Mouse (Mus musculus): ENCODE data around the gene Cfap54. TPM values are rescaled to one million over a fixed set of nuclear protein-coding genes. Genes with fewer than 3 reads are reported as not detected.

Gene Cfap54
- polyA plus RNA-seq, 1 experiment from 2014 or later: 0.18 TPM

- Histone ChIP-seq H3K9me3 (replicated peaks) (no peaks in the 10 kb centered on the region), H3K36me3 (no peaks in the 10 kb centered on the region), H3K4me1 (replicated peaks) (no peaks in the 10 kb centered on the region), H3K9ac (no peak overlapping the region), H3K27ac (no peak overlapping the region), H3K27me3 (no peaks in the 10 kb centered on the region), H3K4me3 (replicated peaks) (no peak overlapping the region), H3K4me2 (no peak overlapping the region)
- DNase-seq: no peak
- 39% methylated on average over 5 of the region's 5 CpGs for WGBS (ENCODE audit: insufficient replicate concordance)
- ATAC-seq (ENCODE audit: low read depth): no peak
These were observed 263.2 kb downstream of the Cfap54 start for GRCm38 (mm10) chr10:92818190-92818589.

- ATAC-seq (ENCODE audit: low read depth) (no peak), DNase-seq (no peak)
- H3K9ac ChIP-seq: no peak overlapping the region
- no peak overlapping the region for H3K4me2 ChIP-seq
- no peaks in the 10 kb centered on the region for H3K27me3 ChIP-seq
- no peaks in the 10 kb centered on the region for H3K4me1 ChIP-seq (replicated peaks)
- 69% methylated on average over 5 of the region's 5 CpGs for WGBS (ENCODE audit: insufficient replicate concordance)
- no peaks in the 10 kb centered on the region for H3K9me3 ChIP-seq (replicated peaks)
- H3K4me3 ChIP-seq (replicated peaks): no peak overlapping the region
- H3K36me3 ChIP-seq: no peaks in the 10 kb centered on the region
- no peak overlapping the region for H3K27ac ChIP-seq
These were observed 264.5 kb downstream of the Cfap54 start for GRCm38 (mm10) chr10:92816903-92817302.

GRCm38 (mm10) chr10:92810894-92811293 lies 270.5 kb downstream of the Cfap54 start:
- Histone ChIP-seq H3K27ac (no peak overlapping the region), H3K4me1 (replicated peaks) (no peaks in the 10 kb centered on the region), H3K36me3 (no peaks in the 10 kb centered on the region), H3K9ac (no peak overlapping the region), H3K27me3 (no peaks in the 10 kb centered on the region), H3K4me2 (no peak overlapping the region), H3K4me3 (replicated peaks) (no peak overlapping the region), H3K9me3 (replicated peaks) (no peaks in the 10 kb centered on the region)
- 75% methylated on average over 9 of the region's 9 CpGs for WGBS (ENCODE audit: insufficient replicate concordance)
- ATAC-seq (ENCODE audit: low read depth) (no peak), DNase-seq (no peak)

- Histone ChIP-seq H3K4me2 (no peak overlapping the region), H3K27ac (no peak overlapping the region), H3K36me3 (no peaks in the 10 kb centered on the region), H3K27me3 (no peaks in the 10 kb centered on the region), H3K4me1 (replicated peaks) (no peaks in the 10 kb centered on the region), H3K9ac (no peak overlapping the region), H3K9me3 (replicated peaks) (no peaks in the 10 kb centered on the region), H3K4me3 (replicated peaks) (no peak overlapping the region)
- WGBS (ENCODE audit: insufficient replicate concordance): 69% methylated on average over 10 of the region's 10 CpGs
- no peak for DNase-seq
- ATAC-seq (ENCODE audit: low read depth): no peak
These were observed 289.5 kb downstream of the Cfap54 start for GRCm38 (mm10) chr10:92791908-92792307.

GRCm38 (mm10) chr10:92791531-92791900 lies 289.9 kb downstream of the Cfap54 start:
- 74% methylated on average over 9 of the region's 9 CpGs for WGBS (ENCODE audit: insufficient replicate concordance)
- DNase-seq (no peak), ATAC-seq (ENCODE audit: low read depth) (no peak)
- Histone ChIP-seq H3K4me1 (replicated peaks) (no peaks in the 10 kb centered on the region), H3K36me3 (no peaks in the 10 kb centered on the region), H3K9ac (no peak overlapping the region), H3K27ac (no peak overlapping the region), H3K4me3 (replicated peaks) (no peak overlapping the region), H3K27me3 (no peaks in the 10 kb centered on the region), H3K4me2 (no peak overlapping the region), H3K9me3 (replicated peaks) (no peaks in the 10 kb centered on the region)

- Histone ChIP-seq H3K27ac (no peak overlapping the region), H3K4me1 (replicated peaks) (no peaks in the 10 kb centered on the region), H3K27me3 (no peaks in the 10 kb centered on the region), H3K9me3 (replicated peaks) (no peaks in the 10 kb centered on the region), H3K9ac (no peak overlapping the region), H3K36me3 (no peaks in the 10 kb centered on the region), H3K4me2 (no peak overlapping the region), H3K4me3 (replicated peaks) (no peak overlapping the region)
- 58% methylated on average over 7 of the region's 7 CpGs for WGBS (ENCODE audit: insufficient replicate concordance)
- DNase-seq: no peak
- ATAC-seq (ENCODE audit: low read depth): no peak
These were observed 290.4 kb downstream of the Cfap54 start for GRCm38 (mm10) chr10:92790893-92791530.

GRCm38 (mm10) chr10:92790247-92790646 lies 291.2 kb downstream of the Cfap54 start:
- Histone ChIP-seq H3K4me2 (no peak overlapping the region), H3K4me1 (replicated peaks) (no peaks in the 10 kb centered on the region), H3K27ac (no peak overlapping the region), H3K27me3 (no peaks in the 10 kb centered on the region), H3K9ac (no peak overlapping the region), H3K4me3 (replicated peaks) (no peak overlapping the region), H3K9me3 (replicated peaks) (no peaks in the 10 kb centered on the region), H3K36me3 (no peaks in the 10 kb centered on the region)
- no peak for ATAC-seq (ENCODE audit: low read depth)
- WGBS (ENCODE audit: insufficient replicate concordance): 71% methylated on average over 2 of the region's 2 CpGs
- no peak for DNase-seq

- no peak for DNase-seq
- no peaks in the 10 kb centered on the region for H3K4me1 ChIP-seq (replicated peaks)
- H3K27ac ChIP-seq: no peak overlapping the region
- no peaks in the 10 kb centered on the region for H3K27me3 ChIP-seq
- WGBS (ENCODE audit: insufficient replicate concordance): 55% methylated on average over 13 of the region's 13 CpGs
- no peak for ATAC-seq (ENCODE audit: low read depth)
- no peak overlapping the region for H3K4me3 ChIP-seq (replicated peaks)
- H3K4me2 ChIP-seq: no peak overlapping the region
- no peaks in the 10 kb centered on the region for H3K9me3 ChIP-seq (replicated peaks)
- no peaks in the 10 kb centered on the region for H3K36me3 ChIP-seq
- no peak overlapping the region for H3K9ac ChIP-seq
These were observed 292.9 kb downstream of the Cfap54 start for GRCm38 (mm10) chr10:92788410-92789096.

GRCm38 (mm10) chr10:92782691-92783090 lies 298.7 kb downstream of the Cfap54 start:
- ATAC-seq (ENCODE audit: low read depth) (no peak), DNase-seq (no peak)
- no peaks in the 10 kb centered on the region for H3K27me3 ChIP-seq
- H3K4me2 ChIP-seq: no peak overlapping the region
- H3K4me1 ChIP-seq (replicated peaks): no peaks in the 10 kb centered on the region
- no peak overlapping the region for H3K9ac ChIP-seq
- H3K27ac ChIP-seq: no peak overlapping the region
- H3K4me3 ChIP-seq (replicated peaks): no peak overlapping the region
- WGBS (ENCODE audit: insufficient replicate concordance): 70% methylated on average over 5 of the region's 5 CpGs
- H3K36me3 ChIP-seq: no peaks in the 10 kb centered on the region
- no peaks in the 10 kb centered on the region for H3K9me3 ChIP-seq (replicated peaks)

- no peaks in the 10 kb centered on the region for H3K4me1 ChIP-seq (replicated peaks)
- no peak overlapping the region for H3K9ac ChIP-seq
- DNase-seq (no peak), ATAC-seq (ENCODE audit: low read depth) (no peak)
- H3K27me3 ChIP-seq: no peaks in the 10 kb centered on the region
- no peaks in the 10 kb centered on the region for H3K9me3 ChIP-seq (replicated peaks)
- 78% methylated on average over 5 of the region's 5 CpGs for WGBS (ENCODE audit: insufficient replicate concordance)
- H3K36me3 ChIP-seq: no peaks in the 10 kb centered on the region
- no peak overlapping the region for H3K27ac ChIP-seq
- H3K4me3 ChIP-seq (replicated peaks): no peak overlapping the region
- no peak overlapping the region for H3K4me2 ChIP-seq
These were observed 327.1 kb downstream of the Cfap54 start for GRCm38 (mm10) chr10:92754359-92754758.

GRCm38 (mm10) chr10:92730339-92730738 lies 351.1 kb downstream of the Cfap54 start:
- Histone ChIP-seq H3K27ac (no peak overlapping the region), H3K4me2 (no peak overlapping the region), H3K27me3 (no peaks in the 10 kb centered on the region), H3K4me1 (replicated peaks) (no peaks in the 10 kb centered on the region), H3K9me3 (replicated peaks) (0 out of 2 replicates have a peak, but pooled peaks cover 3% of the 10 kb centered on the region), H3K4me3 (replicated peaks) (no peak overlapping the region), H3K36me3 (no peaks in the 10 kb centered on the region), H3K9ac (no peak overlapping the region)
- WGBS (ENCODE audit: insufficient replicate concordance): 39% methylated on average over 3 of the region's 3 CpGs
- DNase-seq: no peak
- ATAC-seq (ENCODE audit: low read depth): no peak

GRCm38 (mm10) chr10:92728723-92729122 lies 352.7 kb downstream of the Cfap54 start:
- no peak overlapping the region for H3K4me2 ChIP-seq
- no peaks in the 10 kb centered on the region for H3K36me3 ChIP-seq
- H3K27ac ChIP-seq: no peak overlapping the region
- 0 out of 2 replicates have a peak, but pooled peaks cover 3% of the 10 kb centered on the region for H3K9me3 ChIP-seq (replicated peaks)
- no peak for ATAC-seq (ENCODE audit: low read depth)
- DNase-seq: no peak
- no peak overlapping the region for H3K9ac ChIP-seq
- H3K27me3 ChIP-seq: no peaks in the 10 kb centered on the region
- 53% methylated on average over 3 of the region's 3 CpGs for WGBS (ENCODE audit: insufficient replicate concordance)
- no peak overlapping the region for H3K4me3 ChIP-seq (replicated peaks)
- H3K4me1 ChIP-seq (replicated peaks): no peaks in the 10 kb centered on the region
